Mouse (Mus musculus) embryonic facial prominence, embryonic 11.5 days (tissue): ENCODE results near the gene Smim4. TPM values are rescaled to one million over a fixed set of nuclear protein-coding genes. Genes with fewer than 3 reads are reported as not detected.

Source experiments
- ATAC-seq: fragments of 200-750 bp; cut with Nextera tagmentation; replicated peaks from 2 replicates; pipeline ENCODE4 v1.8.0; 2017; ENCODE audit warnings: low read depth; ENCODE audit not compliant: insufficient number of reproducible peaks, low FRiP score, low TSS enrichment
- DNase-seq: peaks from one replicate; pipeline ENCODE4 v3.0.0-alpha.2; 2015; ENCODE audit warnings: low spot score
- H3K27ac ChIP-seq: fragments of 300-500 bp; sonication (generic); replicated peaks from 2 replicates; pipeline ENCODE4 v1.5.1; 2014; ENCODE audit warnings: mild to moderate bottlenecking, low read depth, low read length, control low read depth
- H3K27me3 ChIP-seq: fragments of 300-500 bp; sonication (generic); 2 replicates; pipeline ENCODE4 v1.6.1; 2014; ENCODE audit warnings: mild to moderate bottlenecking, low read length, moderate library complexity, mixed read lengths; ENCODE audit not compliant: control insufficient read depth, insufficient read depth
- H3K36me3 ChIP-seq: fragments of 300-500 bp; sonication (generic); replicated peaks from 2 replicates; pipeline ENCODE4 v1.6.1; 2014; ENCODE audit warnings: low read depth, mild to moderate bottlenecking, low read length, moderate library complexity, mixed read lengths; ENCODE audit not compliant: control insufficient read depth, insufficient read depth
- H3K4me1 ChIP-seq: fragments of 300-500 bp; sonication (generic); 2 replicates; pipeline ENCODE4 v1.6.1; 2014; ENCODE audit warnings: low read length, mixed read lengths; ENCODE audit not compliant: control insufficient read depth, insufficient read depth
- H3K4me2 ChIP-seq: fragments of 300-500 bp; sonication (generic); 2 replicates; pipeline ENCODE4 v1.6.1; 2014; ENCODE audit warnings: low read depth, mild to moderate bottlenecking, control low read depth, low read length, moderate library complexity
- H3K4me3 ChIP-seq: fragments of 300-500 bp; sonication (generic); 2 replicates; pipeline ENCODE4 v1.5.1; 2014; ENCODE audit warnings: low read depth, low read length, control low read depth
- H3K9ac ChIP-seq: fragments of 300-500 bp; sonication (generic); replicated peaks from 2 replicates; pipeline ENCODE4 v1.6.1; 2014; ENCODE audit warnings: mild to moderate bottlenecking, control low read depth, low read length
- H3K9me3 ChIP-seq: fragments of 300-500 bp; sonication (generic); replicated peaks from 2 replicates; pipeline ENCODE4 v1.6.1; 2016; ENCODE audit warnings: mild to moderate bottlenecking, low read length, inconsistent platforms, mixed read lengths; ENCODE audit not compliant: control insufficient read depth
- WGBS: fragments of 180-500 bp; shearing (Covaris S2); extraction: QIAGEN DNeasy Blood & Tissue Kit; methylation state at CpG from one replicate; pipeline ENCODE4 v1.1.7; 2014; 5-methylcytosine and 5-hydroxymethylcytosine counted together
- polyA plus RNA-seq: library from polyadenylated mRNA; unstranded; fragments of >200 nt; fragmentation: Nextera tagmentation; extraction: Ambion mirVana; gene quantifications from 2 replicates; pipeline ENCODE4 v1.2.1, GENCODE M21; 2014

The Smim4 gene
- polyA plus RNA-seq, 1 experiment from 2014 or later, result 56.8 TPM

- Histone ChIP-seq H3K4me3 (peak overlapping the region; percentile 99), H3K27ac (no peak overlapping the region), H3K36me3 (peaks cover 14% of the 10 kb centered on the region), H3K9me3 (no peaks in the 10 kb centered on the region), H3K27me3 (no peaks in the 10 kb centered on the region), H3K9ac (peak overlapping the region; percentile 95), H3K4me2 (peak overlapping the region; percentile 73), H3K4me1 (no peaks in the 10 kb centered on the region; the same call in 1 of the 2 replicates)
- peak; percentile 26 for DNase-seq
- ATAC-seq, result no peak
- WGBS, result 15% methylated on average over 6 of the region's 6 CpGs
Measured at GRCm38 (mm10) chr14:31132031-31132430, 3.3 kb upstream of the Smim4 start.

- H3K4me1 ChIP-seq, result no peaks in the 10 kb centered on the region; the same call in 1 of the 2 replicates
- DNase-seq (peak; percentile 47), ATAC-seq (no peak)
- H3K4me2 ChIP-seq, result peak overlapping the region; percentile 73
- no peaks in the 10 kb centered on the region for H3K27me3 ChIP-seq
- peak overlapping the region; percentile 99 for H3K4me3 ChIP-seq
- H3K9me3 ChIP-seq, result no peaks in the 10 kb centered on the region
- peak overlapping the region; percentile 95 for H3K9ac ChIP-seq
- H3K27ac ChIP-seq, result peak overlapping the region; percentile 71
- under 1% methylated on average over 43 of the region's 43 CpGs for WGBS
- peaks cover 9% of the 10 kb centered on the region for H3K36me3 ChIP-seq
Measured at GRCm38 (mm10) chr14:31131272-31131821, 2.6 kb upstream of the Smim4 start.

- H3K4me3 ChIP-seq, result peak within 1 kb of the TSS; percentile 99
- H3K9me3 ChIP-seq, result no peaks in the 10 kb centered on the region
- H3K4me2 ChIP-seq, result peak within 1 kb of the TSS; percentile 73
- H3K9ac ChIP-seq, result peak within 1 kb of the TSS; percentile 95
- H3K27ac ChIP-seq, result peak within 1 kb of the TSS; percentile 71
- WGBS, result 8% methylated on average over 35 of the region's 63 CpGs
- DNase-seq (peak; percentile 97), ATAC-seq (peak; percentile 84)
- H3K4me1 ChIP-seq, result no peaks in the 10 kb centered on the region; the same call in 1 of the 2 replicates
- H3K27me3 ChIP-seq, result no peaks in the 10 kb centered on the region
- peaks cover 4% of the 10 kb centered on the region for H3K36me3 ChIP-seq
Measured at GRCm38 (mm10) chr14:31130236-31131220, 1.8 kb upstream of the Smim4 start, which contains the start of gene Nt5dc2. Gene Nt5dc2, plus strand, starts transcription at chr14:31131053.

GRCm38 (mm10) chr14:31129326-31130235 lies 825 bp upstream of the Smim4 start:
- H3K9me3 ChIP-seq, result no peaks in the 10 kb centered on the region
- no peaks in the 10 kb centered on the region for H3K27me3 ChIP-seq
- DNase-seq, result peak; percentile 14
- no peak for ATAC-seq
- WGBS, result 68% methylated on average over 15 of the region's 15 CpGs
- H3K9ac ChIP-seq, result no peak overlapping the region
- H3K4me1 ChIP-seq, result no peaks in the 10 kb centered on the region; the same call in 1 of the 2 replicates
- no peaks in the 10 kb centered on the region; the same call in 1 of the 2 replicates for H3K36me3 ChIP-seq
- peak overlapping the region; percentile 99 for H3K4me3 ChIP-seq
- H3K4me2 ChIP-seq, result no peak overlapping the region; the same call in 1 of the 2 replicates
- H3K27ac ChIP-seq, result peak overlapping the region; percentile 71

- WGBS, result under 1% methylated on average over 23 of the region's 23 CpGs
- Histone ChIP-seq H3K9ac (peak overlapping the region; percentile 69), H3K4me2 (peak overlapping the region; percentile 81), H3K9me3 (no peaks in the 10 kb centered on the region), H3K4me3 (peak overlapping the region; percentile 57), H3K4me1 (no peaks in the 10 kb centered on the region; the same call in 1 of the 2 replicates), H3K36me3 (no peaks in the 10 kb centered on the region), H3K27ac (peak overlapping the region; percentile 62; the same call in 1 of the 2 replicates), H3K27me3 (no peaks in the 10 kb centered on the region)
- ATAC-seq, result no peak
- peak; percentile 61 for DNase-seq
Measured at GRCm38 (mm10) chr14:31128101-31128825, 493 bp downstream of the Smim4 start.

- H3K36me3 ChIP-seq, result no peaks in the 10 kb centered on the region; the same call in 1 of the 2 replicates
- no peaks in the 10 kb centered on the region for H3K27me3 ChIP-seq
- 88% methylated on average over 8 of the region's 8 CpGs for whole genome bisulfite sequencing
- no peak overlapping the region for H3K27ac ChIP-seq
- DNase-seq, result no peak
- no peaks in the 10 kb centered on the region for H3K4me1 ChIP-seq
- no peak overlapping the region for H3K4me3 ChIP-seq
- no peak overlapping the region for H3K4me2 ChIP-seq
- no peaks in the 10 kb centered on the region for H3K9me3 ChIP-seq
- ATAC-seq, result no peak
- no peak overlapping the region for H3K9ac ChIP-seq
Measured at GRCm38 (mm10) chr14:31126826-31127225, 1.9 kb downstream of the Smim4 start.
